Mouse (Mus musculus) leukemia stem cell, adult 10-12 weeks (primary cell): Measurements from ENCODE around the gene Rln1. TPM values are rescaled to one million over a fixed set of nuclear protein-coding genes. Genes with fewer than 3 reads are reported as not detected.

ENCODE experiments used
- polyA plus RNA-seq: library from polyadenylated mRNA; stranded (reverse); fragments of >175 nt; gene quantifications from 2 replicates; pipeline ENCODE4 v1.2.3, GENCODE M21; 2012; ENCODE audit warnings: low replicate concordance

The Rln1 gene
- polyA plus RNA-seq = not detected in 2 replicates

GRCm38 (mm10) chr19:29334068-29334745 lies at the start of gene Rln1:
Gene Rln1, minus strand, starts transcription at chr19:29334670.

GRCm38 (mm10) chr19:29366969-29367622 lies 32.6 kb upstream of the Rln1 start, which contains the start of the genes Plgrkt and Cd274:
Gene Plgrkt, minus strand, starts transcription at chr19:29367390.
Gene Cd274, plus strand, starts transcription at chr19:29367455.

GRCm38 (mm10) chr19:29325053-29325851 lies 9.2 kb downstream of the Rln1 start, which contains the start of gene Insl6:
Gene Insl6, minus strand, starts transcription at chr19:29325356.

Other genes with a start within 250 kb of the Rln1 start
- gene Rcl1, start 233.3 kb downstream of the Rln1 start, polyA plus RNA-seq = 37.3 and 51.3 TPM in 2 replicates
- 4.2 and 5.5 TPM in 2 replicates for gene Jak2, start 82.8 kb downstream of the Rln1 start, polyA plus RNA-seq
- gene Insl6, start 9.3 kb downstream of the Rln1 start, polyA plus RNA-seq = not detected in 2 replicates
- gene Plgrkt, start 32.7 kb upstream of the Rln1 start, polyA plus RNA-seq = 24.9 and 40.1 TPM in 2 replicates
- gene Cd274, start 32.8 kb upstream of the Rln1 start, polyA plus RNA-seq = 0.27 and 0.65 TPM in 2 replicates
- 0.14 TPM in 1 of 2 replicates, not detected in the other for gene Pdcd1lg2, start 76.2 kb upstream of the Rln1 start, polyA plus RNA-seq
- 5.3 and 9.1 TPM in 2 replicates for gene Ric1, start 187.6 kb upstream of the Rln1 start, polyA plus RNA-seq